Mouse (Mus musculus) olfactory bulb, adult 2 months (tissue): Measurements from ENCODE around the gene Zfp385c.

ENCODE experiments used
- CTCF ChIP-seq: fragments of 200-500 bp; IDR thresholded peaks from 2 replicates; pipeline ENCODE4 v1.5.1; 2012; ENCODE audit warnings: low read depth, mild to moderate bottlenecking, low read length, moderate library complexity; ENCODE audit not compliant: insufficient read depth
- POLR2A ChIP-seq: fragments of 200-500 bp; IDR thresholded peaks from 2 replicates; pipeline ENCODE4 v1.6.1; 2012; ENCODE audit warnings: mild to moderate bottlenecking, low read depth, low read length, moderate library complexity; ENCODE audit not compliant: insufficient read depth

DNA sequence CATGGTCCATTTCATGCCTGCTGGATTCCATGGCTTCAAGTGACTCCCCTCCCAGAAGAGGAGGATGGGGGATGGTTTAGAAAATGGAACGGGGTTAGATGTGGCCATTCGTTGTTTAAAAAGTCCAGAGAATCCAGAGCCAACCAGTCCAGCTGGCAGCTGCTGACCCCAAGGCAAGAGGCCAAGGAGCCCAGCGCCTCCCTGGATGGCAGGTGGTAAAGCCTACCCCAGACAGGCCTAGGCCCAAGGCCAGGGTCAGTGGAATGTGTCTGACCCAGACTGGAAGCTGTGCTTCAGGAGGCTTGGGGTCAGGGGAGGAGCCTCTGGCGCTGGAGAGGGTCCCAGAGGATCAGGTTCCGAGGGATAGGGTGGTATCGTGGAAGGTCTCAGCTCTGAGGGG is 49.1 kb upstream of the Zfp385c start:
- TF ChIP-seq CTCF (no peak), POLR2A (no peak)
